Mouse (Mus musculus) telencephalon, adult 2 months (tissue): ENCODE data around the gene Ckap5.
A peak's percentile ranks its signal among the peaks of the same experiment; 100 is the strongest.

Experiments used
- DNase-seq: peaks from one replicate; pipeline ENCODE4 v3.0.0-alpha.2; 2011; ENCODE audit warnings: low read depth, low spot score

The Ckap5 gene

DNA sequence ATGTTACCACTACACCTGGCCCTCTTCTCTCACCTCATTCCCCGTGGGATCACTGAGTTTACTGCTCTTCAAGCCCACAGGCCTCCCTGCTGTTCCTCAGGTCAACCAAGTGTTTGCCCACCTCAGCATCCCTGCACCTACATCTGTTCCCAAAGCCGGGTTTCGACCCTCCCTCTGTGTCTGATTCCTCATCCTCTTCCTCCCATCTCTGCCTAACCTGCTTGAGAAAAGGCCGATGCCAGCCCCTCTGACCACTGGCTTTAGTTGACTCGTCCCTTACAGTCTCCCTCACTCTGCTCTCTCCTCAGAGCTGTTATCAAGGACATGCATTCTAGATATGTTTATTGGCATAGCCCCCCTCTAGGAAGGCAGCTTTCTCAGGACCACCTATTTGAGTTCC lies 100.9 kb downstream of the Ckap5 start:
- DNase-seq = no peak

GRCm38 (mm10) chr2:91628171-91628570 lies 101.6 kb downstream of the Ckap5 start:
- no peak for DNase-seq

- peak; percentile 58 for DNase-seq
Observed at GRCm38 (mm10) chr2:91629682-91630081, 103.1 kb downstream of the Ckap5 start.

- no peak for DNase-seq
Observed at GRCm38 (mm10) chr2:91630384-91630783, 103.8 kb downstream of the Ckap5 start.

GRCm38 (mm10) chr2:91631826-91632225 lies 105.3 kb downstream of the Ckap5 start:
- no peak for DNase-seq

- no peak for DNase-seq
Observed at GRCm38 (mm10) chr2:91632316-91632715, 105.8 kb downstream of the Ckap5 start.

DNA sequence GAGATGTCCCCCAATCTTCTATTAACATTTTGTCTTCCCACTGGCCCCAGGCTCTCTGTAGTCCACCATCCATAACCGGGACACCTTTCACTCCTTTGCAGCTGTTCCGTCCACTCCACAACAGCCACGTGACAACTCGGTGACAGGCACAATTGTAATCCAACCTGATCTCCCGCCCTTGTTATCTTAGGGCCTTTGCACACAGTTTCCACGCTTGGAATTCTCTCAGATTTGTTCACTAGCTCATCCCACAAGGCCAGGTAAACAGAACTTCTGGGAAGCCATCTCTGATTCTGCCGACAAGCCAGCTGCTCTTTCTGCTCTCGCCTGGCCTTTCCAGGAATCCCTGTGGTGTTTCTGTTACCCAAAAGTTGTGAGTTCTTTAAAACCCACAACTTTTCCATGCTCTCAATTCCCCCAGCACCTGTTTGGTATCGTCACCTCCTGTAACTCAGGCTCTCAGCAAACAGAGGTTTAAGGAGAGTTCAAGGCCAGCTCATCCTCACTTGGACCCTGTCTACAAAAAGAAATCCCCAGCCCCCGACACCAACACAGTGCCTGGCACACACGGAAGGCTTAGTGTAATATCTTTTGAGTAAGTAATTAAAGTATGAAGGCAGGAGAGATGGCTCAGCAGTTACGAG lies 106.9 kb downstream of the Ckap5 start:
- no peak for DNase-seq

DNA sequence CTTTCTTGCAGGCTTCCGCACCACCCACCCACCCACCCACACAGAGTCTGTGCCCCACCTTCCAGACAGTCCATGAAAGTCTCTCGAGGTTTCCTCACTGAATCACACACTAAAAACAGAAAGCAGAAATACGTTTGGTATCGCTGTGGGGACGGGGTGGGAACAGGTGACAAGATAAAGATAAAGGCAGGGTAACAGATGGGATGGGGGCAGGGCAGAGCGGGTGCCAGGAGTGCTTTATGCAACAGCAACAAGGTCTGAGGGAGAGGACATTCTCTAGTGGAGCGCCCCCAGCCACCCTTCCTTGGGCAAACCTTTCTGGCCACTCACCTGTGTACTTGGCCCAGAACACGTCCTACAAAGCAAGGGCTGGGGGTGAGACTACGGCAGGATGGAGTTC lies 108.3 kb downstream of the Ckap5 start:
- no peak for DNase-seq

DNA sequence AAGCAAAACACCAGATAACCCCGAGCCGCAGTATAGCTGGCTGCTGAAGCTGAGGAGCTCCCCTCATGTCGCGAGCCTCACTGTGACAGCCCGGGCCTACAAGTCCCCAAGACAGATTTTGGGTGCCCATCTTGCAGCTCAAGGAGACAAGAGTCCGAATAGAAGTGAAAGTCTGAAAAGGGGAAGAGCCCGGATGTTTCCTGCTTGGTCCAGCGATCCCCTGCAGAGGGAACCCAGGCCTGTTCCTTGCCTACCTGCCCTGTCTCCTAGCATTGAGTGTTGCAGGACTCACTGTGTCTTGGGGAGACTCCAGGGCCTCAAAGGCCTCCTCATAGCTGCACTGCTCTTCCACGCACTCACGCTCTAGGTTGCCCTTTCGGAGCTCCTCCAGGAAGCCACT lies 108.9 kb downstream of the Ckap5 start:
- no peak for DNase-seq

GRCm38 (mm10) chr2:91636229-91636628 lies 109.7 kb downstream of the Ckap5 start, which contains the start of gene F2:
Gene F2, minus strand, starts transcription at chr2:91636414.
- no peak for DNase-seq

- no peak for DNase-seq
Observed at GRCm38 (mm10) chr2:91636727-91637338, 110.3 kb downstream of the Ckap5 start.

- DNase-seq = no peak
Observed at GRCm38 (mm10) chr2:91638931-91639330, 112.4 kb downstream of the Ckap5 start.

- no peak for DNase-seq
Observed at GRCm38 (mm10) chr2:91642825-91643415, 116.4 kb downstream of the Ckap5 start.

GRCm38 (mm10) chr2:91644021-91644420 lies 117.5 kb downstream of the Ckap5 start:
- DNase-seq = no peak

GRCm38 (mm10) chr2:91645354-91645753 lies 118.8 kb downstream of the Ckap5 start:
- DNase-seq = no peak

DNA sequence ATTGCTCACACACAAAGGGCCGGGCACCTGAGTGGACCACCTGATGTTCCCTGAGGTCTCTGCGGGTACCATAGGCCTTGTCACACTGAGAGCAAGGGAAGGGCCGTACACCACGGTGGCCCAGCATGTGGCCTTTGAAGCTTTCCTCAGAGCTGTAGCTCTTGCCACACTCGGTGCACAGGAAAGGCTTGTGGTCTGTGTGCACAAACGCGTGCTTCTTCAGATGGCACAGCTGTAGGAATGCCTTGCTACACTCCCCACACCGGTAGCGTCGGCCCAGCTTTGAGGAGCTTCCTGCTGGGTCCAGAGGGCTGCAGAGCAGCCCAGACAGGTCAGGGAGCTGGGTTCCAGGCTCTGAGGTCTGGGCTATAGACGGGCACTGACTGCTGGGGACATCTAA lies 119.2 kb downstream of the Ckap5 start:
- DNase-seq = no peak

DNA sequence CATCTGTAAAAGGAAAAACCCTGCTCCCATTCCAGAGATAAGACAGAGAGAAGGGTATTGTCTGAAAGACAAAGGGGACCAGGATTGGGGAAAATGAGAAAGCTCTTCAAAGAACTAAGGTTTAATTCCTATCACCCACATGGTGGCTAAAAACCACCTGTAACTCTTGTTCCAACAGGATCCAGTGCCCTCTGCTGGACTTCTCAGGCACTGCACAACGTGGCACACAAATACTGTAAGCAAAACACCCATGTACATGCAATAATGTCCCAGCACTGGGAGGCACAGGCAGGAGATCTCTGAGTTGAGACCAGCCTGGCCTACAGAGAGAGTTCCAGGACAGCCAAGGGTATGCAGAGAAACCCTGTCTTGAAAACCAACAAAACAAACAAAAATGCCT lies 120.2 kb downstream of the Ckap5 start:
- no peak for DNase-seq

DNA sequence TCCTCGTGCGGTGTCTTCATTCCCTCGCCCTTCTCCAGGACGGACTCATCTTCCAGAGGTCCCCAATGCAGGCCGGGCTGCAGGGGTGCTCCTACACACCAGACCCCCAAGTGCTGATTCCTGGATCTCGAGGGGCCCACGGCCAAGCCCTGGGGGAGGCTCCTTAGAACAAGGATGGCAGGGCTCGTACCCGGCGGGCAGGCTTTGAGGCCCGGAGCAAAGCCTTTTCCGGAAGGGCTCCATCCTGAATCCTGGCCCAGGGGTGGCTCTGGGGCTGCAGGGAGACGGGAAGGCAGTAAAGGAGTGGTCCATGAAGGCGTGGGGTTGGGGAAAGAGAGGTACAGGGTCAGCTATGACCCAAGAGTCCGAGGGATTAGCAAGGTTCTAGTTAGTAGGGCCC lies 122.6 kb downstream of the Ckap5 start:
- DNase-seq = no peak

GRCm38 (mm10) chr2:91649553-91650359 lies 123.2 kb downstream of the Ckap5 start, which contains the start of the genes Zfp408 and Arhgap1:
Gene Zfp408, minus strand, starts transcription at chr2:91649791.
Gene Arhgap1, plus strand, starts transcription at chr2:91649860.
- DNase-seq = peak; percentile 99

- no peak for DNase-seq
Observed at GRCm38 (mm10) chr2:91650360-91650995, 123.9 kb downstream of the Ckap5 start.

DNA sequence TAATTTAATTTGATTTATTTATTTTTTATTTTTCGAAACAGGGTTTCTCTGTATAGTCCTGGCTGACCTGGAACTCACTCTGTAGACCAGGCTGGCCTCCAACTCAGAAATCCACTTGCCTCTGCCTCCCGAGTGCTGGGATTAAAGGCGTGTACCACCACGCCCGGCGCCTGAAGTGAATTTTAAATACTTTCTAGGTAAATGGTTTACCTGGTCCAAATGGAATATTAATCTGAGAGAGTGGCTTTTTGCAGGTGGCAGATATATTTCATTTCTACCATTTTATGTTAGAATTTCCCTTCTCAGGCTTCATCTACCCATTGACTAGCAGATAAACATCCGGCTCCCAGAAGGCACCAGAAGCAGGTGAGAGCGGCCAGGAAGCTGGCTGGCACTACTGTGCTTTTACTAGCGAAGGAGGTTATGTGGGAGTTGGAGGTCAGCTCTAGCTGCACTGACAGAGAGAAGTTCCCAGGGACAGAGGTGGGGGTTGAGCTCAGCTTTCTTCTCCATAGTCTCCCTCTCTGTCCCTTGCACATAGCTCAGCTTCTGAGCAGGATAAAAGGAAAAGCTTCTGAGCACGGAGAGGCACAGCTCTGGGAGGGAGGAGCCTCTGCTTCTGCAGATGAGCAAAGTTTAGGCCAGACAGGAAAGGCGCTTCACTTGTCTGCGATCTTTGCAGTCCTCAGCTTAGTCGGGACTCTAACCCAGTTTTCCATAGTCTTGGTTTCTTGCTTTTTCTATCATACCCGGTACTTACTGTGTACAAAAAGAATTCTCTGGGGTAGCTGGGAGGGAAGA lies 125.1 kb downstream of the Ckap5 start:
- no peak for DNase-seq
